Mouse (Mus musculus): ENCODE data around the gene Nxf3.
A peak's percentile ranks its signal among the peaks of the same experiment; 100 is the strongest.
"Not testable (repeated sequence)": the region's sequence is repeated elsewhere in the genome, so short reads cannot be mapped to it uniquely, and the experiment has no call there.

Nxf3 gene

DNA sequence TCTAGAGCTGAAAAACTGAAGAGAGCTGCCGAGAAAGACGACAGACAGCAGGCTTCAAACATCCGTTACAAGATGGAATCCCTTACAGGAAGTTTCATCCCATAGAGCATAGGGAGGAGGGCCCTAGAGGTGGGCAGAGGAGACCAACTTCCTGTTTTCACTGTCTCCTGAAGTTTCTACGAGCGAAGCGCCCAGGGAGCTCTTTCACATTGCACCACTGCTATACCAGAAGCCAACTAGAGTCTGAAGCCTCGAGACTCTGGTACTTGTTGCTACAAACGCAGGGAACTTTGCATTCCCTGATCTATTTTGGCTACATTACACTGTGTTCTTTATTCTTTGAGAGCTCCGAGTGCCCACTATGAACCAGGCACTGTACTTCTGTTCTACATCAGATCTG lies at the start of gene Nxf3:
Gene Nxf3, minus strand, starts transcription at position 101 of the 400 bp plus-strand sequence.
- DNase-seq (ENCODE audit: low spot score) = no peak

DNA sequence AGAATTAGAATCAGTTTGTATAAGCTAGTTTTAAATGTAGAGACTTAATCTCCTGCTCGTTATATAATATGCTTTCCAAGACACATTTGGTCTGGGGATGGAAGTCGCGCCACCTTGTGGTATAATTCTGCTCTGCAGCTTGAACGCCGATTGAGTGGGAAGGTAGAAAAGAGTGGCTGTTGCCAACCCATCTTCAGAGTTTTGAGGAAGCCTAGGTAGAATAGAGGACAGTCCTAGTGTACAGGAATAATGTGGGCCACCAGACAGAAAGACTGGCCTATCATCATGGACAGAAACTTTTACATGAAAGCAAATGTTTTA lies 42.6 kb upstream of the Nxf3 start:
- DNase-seq (ENCODE audit: low spot score) = peak; percentile 29

DNA sequence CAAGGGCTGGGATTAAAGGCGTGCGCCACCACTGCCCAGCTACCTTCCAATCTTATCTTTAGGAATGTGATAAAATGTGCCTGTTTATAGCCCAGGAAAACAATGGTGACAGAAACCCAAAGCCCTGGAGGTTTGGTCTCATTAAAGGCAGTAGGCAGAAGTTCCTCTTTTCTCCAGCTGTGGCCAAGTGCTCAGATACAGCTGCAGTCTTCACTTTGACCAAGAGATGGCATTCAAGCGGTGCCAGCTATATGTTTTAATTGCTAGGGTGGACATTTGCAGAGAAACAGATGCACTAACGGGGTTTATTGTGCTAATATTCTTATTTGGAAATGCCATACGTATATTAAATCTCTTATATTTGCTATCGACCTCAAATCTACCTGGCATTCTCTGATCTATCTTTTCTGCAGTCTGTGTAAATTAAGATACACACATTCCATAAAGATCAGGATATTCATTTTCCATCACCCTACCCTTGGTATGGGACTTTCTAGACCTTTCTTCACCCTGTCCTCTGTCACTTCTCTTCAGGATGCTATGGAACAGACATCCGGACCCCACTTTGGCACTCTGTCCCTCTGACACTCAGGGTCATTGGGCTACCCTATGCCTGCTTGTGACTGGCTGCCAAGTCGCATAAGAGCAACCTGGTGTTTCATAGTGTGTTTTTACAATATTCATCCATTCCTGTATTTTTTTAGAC lies 42.1 kb upstream of the Nxf3 start:
- DNase-seq (ENCODE audit: low spot score) = no peak

DNA sequence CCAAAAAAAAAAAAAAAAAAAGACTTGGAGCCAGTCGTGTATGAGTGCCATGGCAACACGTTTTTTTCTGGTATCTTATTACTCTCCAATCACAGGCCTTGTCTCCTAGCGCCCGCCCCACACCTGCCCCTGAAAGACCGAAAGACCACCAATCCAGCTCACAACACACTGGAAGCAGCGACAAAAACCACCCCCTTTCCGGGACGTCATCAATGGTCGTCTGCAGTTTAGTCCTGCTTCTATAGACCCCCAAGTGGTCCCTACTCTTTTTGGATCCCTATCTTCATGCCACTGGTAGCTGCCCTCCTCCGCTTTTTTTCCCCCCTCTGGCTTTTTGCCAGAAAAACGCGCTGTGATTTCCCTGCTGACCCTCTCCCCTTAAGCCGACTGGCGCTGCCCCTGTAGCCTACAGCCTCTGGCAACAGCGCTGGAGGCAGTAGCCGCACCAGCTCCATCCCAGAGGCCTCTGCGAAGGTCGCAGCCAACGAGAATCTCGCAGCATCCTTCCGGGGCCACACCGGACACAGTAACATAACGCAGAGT lies 30.4 kb upstream of the Nxf3 start:
- peak; percentile 26 for DNase-seq (ENCODE audit: low spot score)

DNA sequence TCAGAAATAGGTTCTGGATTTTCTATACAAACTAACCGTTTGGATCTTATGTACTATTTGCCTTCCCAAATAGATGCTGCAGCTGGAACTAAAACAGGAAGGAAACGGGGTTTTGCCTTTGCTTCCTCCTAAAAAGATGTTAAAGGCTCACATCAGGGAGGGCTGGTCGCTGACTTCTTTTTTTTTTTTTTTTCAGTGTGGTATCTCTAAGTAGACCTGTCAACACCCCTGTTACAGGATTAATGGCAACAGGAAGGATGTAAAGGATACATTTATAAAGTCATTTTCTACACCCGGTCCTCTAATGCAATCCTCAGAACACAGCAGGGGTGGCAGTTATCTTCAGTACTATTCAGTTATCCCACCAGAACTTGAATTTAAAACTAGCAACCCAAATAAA lies 30.0 kb upstream of the Nxf3 start:
- no peak for DNase-seq (ENCODE audit: low spot score)

DNA sequence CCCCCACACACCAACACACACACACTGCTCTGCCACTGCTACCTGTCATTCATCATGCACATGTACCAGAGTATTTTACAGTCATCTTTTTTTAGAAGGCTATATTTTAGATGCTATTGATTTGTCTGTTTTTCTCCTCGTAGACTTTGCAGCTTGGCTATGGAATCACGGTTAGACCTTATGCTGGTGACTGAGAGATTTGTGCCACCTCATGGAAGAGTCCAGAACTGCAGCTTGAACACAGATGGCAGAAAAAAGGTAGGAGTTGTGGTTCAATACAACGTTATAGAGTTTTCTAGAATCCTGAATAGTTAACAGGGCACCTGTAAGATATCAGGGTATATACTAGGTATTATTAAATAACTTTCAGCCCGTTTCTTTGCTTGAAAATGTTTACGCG lies 22.9 kb upstream of the Nxf3 start:
- DNase-seq (ENCODE audit: low spot score) = no peak

DNA sequence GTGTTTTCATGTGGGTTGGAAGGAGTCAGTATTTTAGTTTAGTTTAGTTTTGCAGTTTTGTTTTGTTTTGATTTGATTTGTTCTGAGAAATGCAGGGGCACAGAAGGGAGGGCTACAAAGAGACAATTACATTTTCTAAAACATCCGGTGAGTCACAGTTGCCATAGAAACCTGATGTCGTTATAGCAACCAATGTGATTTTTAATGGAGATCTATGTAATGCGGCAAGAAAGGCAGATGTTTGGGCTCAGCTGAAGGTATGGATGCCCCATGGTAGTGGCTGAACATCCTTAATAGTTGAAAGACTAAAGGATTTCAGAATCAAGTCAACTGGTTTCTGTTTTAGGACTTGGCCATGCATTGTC lies 19.7 kb upstream of the Nxf3 start:
- no peak for DNase-seq (ENCODE audit: low spot score)

DNA sequence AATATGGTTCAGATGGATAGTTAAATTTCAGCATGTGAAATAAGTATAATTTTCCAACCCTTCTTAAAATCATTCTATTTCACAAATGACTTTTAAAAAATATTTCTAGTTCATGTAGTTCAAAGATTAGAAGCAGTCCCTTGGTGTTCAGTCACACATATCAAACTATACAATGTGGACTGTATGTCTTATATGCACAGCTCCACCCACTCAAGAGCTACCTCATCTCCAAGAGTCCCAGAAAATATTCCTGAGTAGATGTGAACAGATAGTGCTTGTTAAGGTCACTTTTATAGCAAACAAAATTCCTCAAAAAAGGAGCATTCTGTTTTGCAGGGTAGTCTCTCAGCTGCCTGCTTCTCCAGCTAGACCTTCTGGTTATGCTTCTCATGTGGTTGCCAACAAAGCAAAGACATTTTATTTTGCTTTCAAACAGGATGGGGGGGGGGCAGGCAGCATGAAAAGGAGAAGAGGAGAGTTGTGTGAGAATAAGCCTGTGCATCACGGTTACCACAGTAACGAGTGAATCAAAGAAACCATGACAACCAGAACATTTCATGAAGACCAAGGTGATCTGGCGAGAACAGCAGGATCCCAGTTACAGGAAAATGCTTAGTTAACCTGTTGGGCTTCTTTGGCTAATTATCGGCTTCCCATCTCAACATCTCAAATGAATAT lies 19.1 kb upstream of the Nxf3 start:
- DNase-seq (ENCODE audit: low spot score) = no peak

DNA sequence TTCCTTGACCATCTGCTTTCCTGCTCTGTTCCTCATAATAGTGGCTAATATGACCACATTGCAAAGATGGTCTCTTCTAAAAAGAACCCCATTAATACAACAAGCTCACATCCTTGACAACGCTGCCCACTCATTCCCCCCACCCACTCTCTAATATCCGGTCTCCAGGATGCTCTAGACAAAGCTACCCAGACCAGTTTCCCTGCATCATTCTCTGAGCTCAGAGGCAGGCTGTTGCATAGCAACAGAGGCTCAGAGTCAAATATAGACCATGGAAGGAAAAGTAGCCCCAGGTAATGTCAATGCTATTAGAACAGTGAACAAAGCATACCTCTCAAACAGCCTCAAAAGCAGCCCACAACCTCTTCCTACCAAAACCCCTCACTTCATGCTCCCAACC lies 9.4 kb upstream of the Nxf3 start:
- no peak for DNase-seq (ENCODE audit: low spot score)

DNA sequence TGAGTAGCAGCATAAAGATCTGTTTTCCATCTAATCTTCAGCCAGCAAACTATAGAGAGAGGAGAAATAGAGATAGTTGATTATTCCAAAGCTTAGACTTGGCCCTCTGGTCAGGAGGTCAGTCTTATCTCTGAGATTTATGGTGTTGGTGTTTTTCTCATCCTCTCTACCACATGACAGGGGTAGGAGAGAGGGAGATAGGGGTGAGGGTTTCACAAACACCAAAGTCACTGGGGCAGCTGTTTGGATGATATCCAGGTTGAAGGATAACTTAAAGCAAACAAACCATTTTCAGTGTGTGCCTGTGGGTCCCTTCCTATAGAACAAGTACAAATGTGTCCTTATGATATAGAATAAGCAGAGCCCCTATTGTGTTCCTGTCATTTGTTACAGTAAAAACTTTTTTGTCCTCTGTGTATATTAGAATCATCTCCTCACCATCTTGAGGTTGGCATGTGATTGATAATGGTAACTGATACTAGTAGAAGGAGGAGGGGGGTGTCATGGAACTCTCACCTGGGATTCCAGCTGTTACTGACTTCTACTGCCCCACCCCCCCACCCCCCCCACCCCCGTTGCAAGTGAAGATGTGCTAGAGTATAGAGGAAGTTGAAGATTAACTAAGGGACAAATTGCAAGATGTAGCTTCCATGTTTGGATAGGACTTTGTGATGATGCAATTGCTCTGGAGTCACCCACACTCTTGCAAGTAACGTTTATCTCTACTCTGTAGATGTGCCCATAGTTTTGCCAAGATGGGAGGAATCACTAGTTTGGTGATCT lies 7.6 kb upstream of the Nxf3 start:
- DNase-seq (ENCODE audit: low spot score) = no peak

DNA sequence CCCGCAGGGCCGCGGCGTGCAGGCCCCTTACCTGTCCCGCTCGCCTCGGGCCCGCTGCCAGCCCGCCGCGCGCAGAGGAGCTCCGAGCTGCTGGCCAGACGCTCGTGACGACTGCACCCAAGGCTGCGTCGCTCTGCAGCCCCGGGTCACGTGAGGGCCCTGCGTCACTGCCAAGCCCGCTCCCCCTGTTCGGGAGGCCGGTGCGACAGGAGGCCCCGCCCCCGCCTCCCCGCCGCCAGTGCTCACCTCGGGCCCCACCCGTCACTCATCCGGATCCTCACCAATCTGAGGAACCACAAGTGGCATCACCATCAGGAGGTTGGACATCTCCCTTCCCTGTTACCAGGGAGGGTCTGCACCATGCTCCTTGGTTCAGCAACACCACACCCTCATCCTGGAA lies 17.0 kb downstream of the Nxf3 start, which contains the start of gene Bex2:
Gene Bex2, minus strand, starts transcription at position 217 of the 400 bp plus-strand sequence.
- DNase-seq (ENCODE audit: low spot score) = not testable (repeated sequence)

DNA sequence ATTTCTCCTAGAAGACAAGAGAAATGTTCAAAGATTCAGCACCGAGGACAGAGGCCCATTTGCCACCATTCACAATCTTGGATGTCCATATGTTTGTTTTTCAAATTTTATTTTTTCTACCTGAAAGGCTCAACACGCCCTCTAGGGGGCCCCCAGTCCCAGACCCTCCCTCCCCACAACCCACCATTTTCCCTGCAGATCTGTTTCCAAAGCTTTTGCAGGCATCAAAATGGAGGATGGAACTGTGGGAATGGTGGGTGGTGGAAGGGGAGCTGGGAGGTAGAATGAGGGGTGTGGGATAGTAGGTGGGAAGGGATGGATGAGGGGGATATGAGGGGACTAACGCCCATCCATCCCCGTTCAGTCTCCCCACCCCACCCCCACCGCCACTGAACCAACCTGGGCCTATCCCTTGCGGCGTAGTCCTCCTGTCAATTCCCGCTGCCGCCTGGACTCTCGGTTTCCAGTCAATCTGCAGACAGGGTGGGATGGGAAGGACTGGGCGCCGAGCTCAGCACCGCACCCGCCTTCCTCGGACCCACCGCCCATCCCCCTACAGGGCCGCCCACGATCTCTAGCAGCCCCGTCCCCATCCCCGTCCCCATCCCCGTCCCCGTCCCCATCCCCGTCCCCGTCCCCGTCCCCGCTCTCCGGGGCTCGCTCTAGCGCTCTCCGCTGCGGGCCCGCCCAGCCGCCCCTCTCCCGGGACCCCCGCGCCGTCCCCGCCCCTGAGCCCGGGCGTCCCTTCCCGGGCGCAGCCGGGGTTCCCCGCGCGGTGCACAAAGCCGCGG lies 17.7 kb downstream of the Nxf3 start:
- not testable (repeated sequence) for DNase-seq (ENCODE audit: low spot score)

DNA sequence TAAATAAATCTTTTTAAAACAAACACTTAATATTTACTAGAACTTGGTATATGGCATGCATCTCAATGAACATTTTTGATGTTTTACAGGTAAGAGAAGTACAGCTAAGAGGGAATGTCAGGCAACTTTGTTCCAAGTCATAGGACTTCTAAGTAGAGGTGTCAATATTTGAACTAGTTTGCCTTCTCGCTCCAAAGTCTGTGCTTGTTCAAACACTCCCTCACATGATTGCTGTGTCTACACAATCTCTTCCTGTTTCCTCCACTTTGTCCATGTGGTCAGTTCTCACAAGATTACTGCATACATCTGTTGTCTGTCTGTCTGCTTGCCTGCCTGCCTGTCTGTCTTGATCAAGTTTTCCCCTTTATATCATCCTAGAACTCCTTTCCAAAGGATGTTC lies 24.4 kb downstream of the Nxf3 start:
- DNase-seq (ENCODE audit: low spot score) = no peak

DNA sequence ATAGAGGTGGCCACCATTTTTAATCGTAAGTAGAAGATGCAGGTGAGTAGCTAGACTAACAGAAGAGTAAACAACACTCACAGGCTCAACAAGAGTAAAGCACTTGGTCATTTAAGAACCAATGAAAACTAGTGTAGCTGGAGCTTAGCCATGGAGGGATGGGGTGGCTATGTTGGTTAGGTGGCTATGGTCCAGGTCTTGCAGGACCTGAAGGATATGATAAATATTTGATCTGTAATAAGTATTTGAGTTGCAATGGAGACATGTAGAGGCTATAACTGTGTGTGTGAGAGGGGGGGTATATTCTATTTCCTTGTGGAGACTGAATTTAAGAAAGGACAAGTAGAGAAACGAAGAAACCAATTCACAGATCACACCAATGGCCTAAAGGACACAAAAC lies 33.8 kb downstream of the Nxf3 start:
- no peak for DNase-seq (ENCODE audit: low spot score)

DNA sequence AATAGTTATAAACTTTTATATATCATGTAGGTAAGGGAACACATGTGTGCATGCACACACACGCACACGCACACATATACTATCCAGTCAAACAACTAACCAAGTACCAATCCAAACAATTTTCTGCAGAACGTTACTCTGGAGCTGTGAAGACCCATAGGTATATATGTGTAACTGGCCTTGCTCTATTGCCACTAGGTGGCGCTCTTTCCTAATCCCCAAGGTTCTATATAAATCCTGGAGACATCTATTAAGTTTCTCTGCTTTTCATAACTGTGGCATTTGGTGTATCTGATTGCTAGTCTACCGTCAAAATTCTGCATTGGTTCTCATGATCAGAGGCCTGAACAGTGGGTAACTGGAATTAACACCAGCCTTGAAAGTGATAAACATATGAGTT lies 37.5 kb downstream of the Nxf3 start:
- peak; percentile 22 for DNase-seq (ENCODE audit: low spot score)

DNA sequence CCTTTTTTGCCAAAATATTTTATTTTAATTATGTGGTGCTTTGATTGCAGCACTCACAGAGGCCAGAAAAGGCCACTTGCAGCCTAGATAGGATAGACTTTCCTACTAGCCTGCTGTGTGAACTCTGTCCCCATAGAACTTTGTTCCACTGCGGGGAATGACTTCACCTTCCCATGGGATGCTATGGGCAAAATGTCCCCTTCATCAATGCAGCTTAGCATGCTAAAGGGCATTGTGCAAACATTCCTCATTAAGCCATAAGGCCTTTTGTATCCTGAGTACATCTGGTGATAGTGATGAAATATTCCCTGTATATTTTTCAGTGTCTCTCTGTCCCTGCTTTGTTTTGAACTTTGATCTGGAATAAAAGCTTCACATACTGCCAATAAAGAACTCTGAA lies 41.3 kb downstream of the Nxf3 start:
- DNase-seq (ENCODE audit: low spot score) = no peak

DNA sequence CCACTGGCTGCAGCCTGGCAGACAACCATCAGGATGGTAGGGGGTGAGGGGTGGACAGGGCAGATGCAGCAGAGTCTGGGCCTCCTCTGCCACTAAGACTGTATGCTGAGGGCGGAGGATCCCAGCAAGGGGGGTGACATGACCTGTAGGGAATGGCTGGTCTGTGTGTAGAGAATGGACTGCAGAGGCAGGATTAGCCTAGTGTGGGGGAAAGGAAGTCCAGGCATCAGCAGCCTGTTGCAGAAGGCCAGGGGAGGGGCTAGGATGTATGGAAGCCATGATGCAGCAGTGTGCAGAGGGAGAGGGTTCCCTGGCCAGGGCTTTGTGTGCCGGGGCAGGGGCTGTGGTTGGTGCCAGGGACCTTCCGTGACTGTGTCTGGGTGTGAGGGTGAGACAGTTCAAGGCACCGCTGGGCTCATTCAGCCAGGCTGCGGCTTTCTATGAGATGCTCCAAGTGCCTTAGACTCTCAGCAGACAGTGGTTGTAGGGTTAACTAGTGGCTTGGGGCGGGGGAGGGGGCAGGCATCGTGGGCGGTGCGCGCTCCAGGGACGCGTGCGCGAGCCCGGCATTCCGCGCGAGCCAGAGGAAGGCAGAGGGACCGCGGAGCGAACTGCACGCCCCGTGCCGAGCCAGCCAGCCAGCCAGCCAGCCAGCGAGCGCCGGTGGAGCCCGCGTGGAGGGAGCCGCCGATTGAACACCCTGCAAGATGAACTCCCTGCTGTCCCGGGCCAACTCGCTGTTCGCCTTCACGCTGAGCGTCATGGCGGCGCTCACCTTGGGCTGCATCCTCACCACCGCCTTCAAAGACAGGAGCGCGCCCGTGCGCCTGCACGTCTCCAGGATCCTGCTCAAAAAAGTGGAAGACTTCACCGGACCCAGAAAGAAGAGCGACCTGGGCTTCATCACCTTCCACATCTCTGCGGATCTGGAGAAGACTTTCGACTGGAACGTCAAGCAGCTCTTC lies 52.0 kb downstream of the Nxf3 start, which contains the start of gene Arxes1:
Gene Arxes1, plus strand, starts transcription at position 569 of the 965 bp plus-strand sequence.
- peak; percentile 51 for DNase-seq (ENCODE audit: low spot score)

DNA sequence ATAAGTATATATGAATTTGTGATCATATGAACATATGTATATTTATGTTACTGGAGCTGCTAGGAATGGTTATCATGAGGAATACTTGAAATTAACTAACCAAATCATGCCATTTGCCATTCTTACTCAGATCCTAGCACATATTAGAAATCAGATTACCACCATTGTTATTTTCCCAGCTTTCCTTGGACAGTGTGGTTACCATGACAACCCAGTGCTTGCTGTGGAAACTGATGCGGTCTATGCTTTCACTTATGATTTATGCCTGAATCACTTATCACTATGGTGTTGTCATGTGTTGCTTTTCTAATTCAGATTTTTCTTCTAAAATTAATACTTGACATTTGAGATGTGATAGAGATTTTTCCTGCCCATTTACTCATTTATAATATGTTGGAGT lies 54.7 kb downstream of the Nxf3 start:
- DNase-seq (ENCODE audit: low spot score) = no peak
